Mouse (Mus musculus) lung, adult 2 months (tissue): ENCODE measurements around the gene 4930438A08Rik. TPM values are rescaled to one million over a fixed set of nuclear protein-coding genes. Genes with fewer than 3 reads are reported as not detected.
"Not testable (repeated sequence)": the region's sequence is repeated elsewhere in the genome, so short reads cannot be mapped to it uniquely, and the experiment has no call there.

ENCODE experiments used
- DNase-seq: peaks from one replicate; pipeline ENCODE4 v3.0.0; 2022
- H3K4me1 ChIP-seq: fragments of 200-500 bp; 2 replicates; pipeline ENCODE4 v1.6.1; 2011; ENCODE audit warnings: low read length; ENCODE audit not compliant: control insufficient read depth, insufficient read depth
- H3K4me3 ChIP-seq: fragments of 200-500 bp; replicated peaks from 2 replicates; pipeline ENCODE3; 2011; ENCODE audit warnings: low read depth, mild to moderate bottlenecking, control low read depth, low read length; ENCODE audit errors: extremely low read depth
- CTCF ChIP-seq: fragments of 200-500 bp; IDR thresholded peaks from 2 replicates; pipeline ENCODE4 v1.5.1; 2011; ENCODE audit warnings: mild to moderate bottlenecking, low read length, control low read depth; ENCODE audit not compliant: insufficient read depth
- POLR2A ChIP-seq: fragments of 200-500 bp; IDR thresholded peaks from 2 replicates; pipeline ENCODE4 v1.6.1; 2011; ENCODE audit warnings: low read depth, mild to moderate bottlenecking, control low read depth, low read length, borderline replicate concordance; ENCODE audit errors: extremely low read depth
- WGBS: fragments of 180-500 bp; shearing (Covaris S2); methylation state at CpG from one replicate; pipeline ENCODE4 v1.1.7; 2018; 5-methylcytosine and 5-hydroxymethylcytosine counted together
- polyA plus RNA-seq: library from polyadenylated mRNA; depleted of rRNA; stranded (reverse); fragments of >200 nt; gene quantifications from 2 replicates; pipeline ENCODE4 v1.2.3, GENCODE M21; 2012

The 4930438A08Rik gene
- polyA plus RNA-seq, 1 experiment: 0.12 TPM

- TF ChIP-seq POLR2A (peak; percentile 46; the same call in 1 of the 2 replicates), CTCF (peak; percentile 69)
- WGBS: under 1% methylated on average over 36 of the region's 36 CpGs
- Histone ChIP-seq H3K4me1 (peaks cover 5% of the 10 kb centered on the region), H3K4me3 (peak overlapping the region; percentile 75)
- DNase-seq: peak; percentile 99
Measured at GRCm38 (mm10) chr11:58301837-58302754, 27.5 kb downstream of the 4930438A08Rik start.

GRCm38 (mm10) chr11:58302774-58303445 is 28.3 kb downstream of the 4930438A08Rik start:
- Histone ChIP-seq H3K4me1 (peaks cover 8% of the 10 kb centered on the region), H3K4me3 (peak overlapping the region; percentile 75)
- DNase-seq: no peak
- WGBS: 2% methylated on average over 26 of the region's 26 CpGs
- TF ChIP-seq POLR2A: no peak
- no peak for TF ChIP-seq CTCF

GRCm38 (mm10) chr11:58303594-58303993 is 29.0 kb downstream of the 4930438A08Rik start:
- H3K4me1 ChIP-seq: peaks cover 8% of the 10 kb centered on the region
- no peak for TF ChIP-seq CTCF
- no peak for TF ChIP-seq POLR2A
- DNase-seq: no peak
- WGBS: 33% methylated on average over 7 of the region's 7 CpGs
- no peak overlapping the region for H3K4me3 ChIP-seq

- not testable (repeated sequence) for H3K4me1 ChIP-seq, DNase-seq, H3K4me3 ChIP-seq
- 95% methylated on average over 8 of the region's 8 CpGs for WGBS
Measured at GRCm38 (mm10) chr11:58305299-58305698, 30.7 kb downstream of the 4930438A08Rik start.

- peaks cover 3% of the 10 kb centered on the region; the same call in 1 of the 2 replicates for H3K4me1 ChIP-seq
- peak within 1 kb of the TSS; percentile 57 for H3K4me3 ChIP-seq
- TF ChIP-seq CTCF (no peak), POLR2A (no peak)
- under 1% methylated on average over 34 of the region's 34 CpGs for WGBS
- peak; percentile 87 for DNase-seq
Measured at GRCm38 (mm10) chr11:58306860-58307308, 32.3 kb downstream of the 4930438A08Rik start, which contains the start of gene Zfp692. Gene Zfp692 (plus strand): TSS chr11:58307069.

- WGBS: 1% methylated on average over 42 of the region's 42 CpGs
- Histone ChIP-seq H3K4me3 (peak overlapping the region; percentile 57), H3K4me1 (peaks cover 3% of the 10 kb centered on the region; the same call in 1 of the 2 replicates)
- TF ChIP-seq POLR2A (0 out of 2 replicates have a peak, but pooled peaks have one; percentile 6), CTCF (no peak)
- peak; percentile 72 for DNase-seq
Measured at GRCm38 (mm10) chr11:58307411-58308080, 32.9 kb downstream of the 4930438A08Rik start.

GRCm38 (mm10) chr11:58308661-58309060 is 34.1 kb downstream of the 4930438A08Rik start:
- 95% methylated on average over 9 of the region's 9 CpGs for WGBS
- peaks cover 3% of the 10 kb centered on the region; the same call in 1 of the 2 replicates for H3K4me1 ChIP-seq
- TF ChIP-seq POLR2A (no peak), CTCF (no peak)

GRCm38 (mm10) chr11:58314069-58314468 is 39.5 kb downstream of the 4930438A08Rik start:
- TF ChIP-seq POLR2A (no peak), CTCF (no peak)
- WGBS: 86% methylated on average over 6 of the region's 6 CpGs
- no peak for DNase-seq
- Histone ChIP-seq H3K4me3 (no peak overlapping the region), H3K4me1 (no peaks in the 10 kb centered on the region)

More at GRCm38 (mm10) chr11:58308661-58309060, 34.1 kb downstream of the 4930438A08Rik start:
- DNase-seq: no peak
- no peak overlapping the region for H3K4me3 ChIP-seq
